Mouse (Mus musculus) urinary bladder, postnatal 14 days (tissue): ENCODE data around the gene Myh11.
"Not testable (repeated sequence)": the region's sequence is repeated elsewhere in the genome, so short reads cannot be mapped to it uniquely, and the experiment has no call there.

Experiments used
- DNase-seq: peaks from one replicate; pipeline ENCODE4 v3.0.0; 2021; ENCODE audit warnings: low spot score

The Myh11 gene

DNA sequence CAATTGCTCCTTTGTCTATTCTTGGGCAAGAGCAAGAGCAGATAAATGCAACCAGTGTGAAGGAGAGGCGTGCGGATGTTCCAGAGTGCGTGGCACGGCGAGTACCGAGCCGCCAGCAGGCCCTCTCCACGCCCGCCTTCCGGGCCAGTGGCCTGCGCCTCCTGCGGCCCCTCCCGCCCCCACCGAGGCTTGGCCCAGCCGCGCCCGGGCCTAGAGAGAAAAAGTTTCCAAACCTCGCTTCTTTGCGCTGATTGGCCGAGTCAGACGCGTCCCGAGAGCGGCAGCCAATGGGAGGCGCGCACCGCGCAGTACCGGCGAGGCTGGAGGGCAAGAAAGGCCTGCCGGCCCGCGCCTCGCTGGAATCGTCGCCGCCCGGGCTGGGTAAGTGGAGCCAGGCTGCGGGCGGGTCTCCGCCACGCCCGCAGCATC, 128.2 kb downstream of the Myh11 start, which contains the start of the genes Nde1 and Marf1:
Gene Nde1, plus strand, starts transcription at position 288 of the 429 bp plus-strand sequence.
Gene Marf1, minus strand, starts transcription at position 364 of the 429 bp plus-strand sequence.
- DNase-seq, result peak; percentile 94

DNA sequence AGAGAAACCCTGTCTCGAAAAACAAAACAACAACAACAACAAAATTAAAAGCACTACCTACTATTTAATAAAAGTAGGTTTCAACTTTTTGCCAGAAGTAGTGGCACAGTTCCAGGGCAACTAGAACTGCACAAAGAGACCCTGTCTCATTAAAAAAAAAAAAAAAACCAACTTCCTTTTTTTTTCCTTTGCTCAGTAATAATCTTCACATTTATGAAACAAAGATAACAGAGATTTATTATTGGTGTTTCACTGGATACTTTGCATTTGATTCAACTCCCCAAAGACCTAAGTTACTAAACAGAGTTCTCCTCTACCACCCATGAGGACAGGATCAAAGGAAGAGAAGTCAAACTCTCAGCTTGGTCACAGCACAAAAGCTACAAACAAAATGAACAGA, 130.2 kb downstream of the Myh11 start:
- no peak for DNase-seq

DNA sequence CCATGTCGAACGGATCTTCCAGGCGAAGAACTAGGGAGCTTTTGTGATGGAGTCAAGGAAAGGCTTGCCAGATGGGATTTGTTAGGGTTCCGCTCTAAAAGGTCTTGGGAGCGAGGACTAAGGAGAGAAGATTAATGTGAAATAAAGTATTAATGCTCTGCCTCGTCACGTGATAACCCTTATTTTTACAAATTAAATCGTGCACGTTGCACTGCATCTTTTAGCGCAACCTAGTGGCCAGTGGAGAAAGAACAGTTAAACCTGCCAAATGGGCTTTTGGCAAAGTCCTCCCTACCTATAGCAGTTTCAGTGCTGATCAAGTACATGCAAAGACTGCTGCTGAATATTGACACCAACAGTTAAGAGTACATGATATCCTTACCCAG, 131.4 kb downstream of the Myh11 start:
- peak; percentile 77 for DNase-seq

DNA sequence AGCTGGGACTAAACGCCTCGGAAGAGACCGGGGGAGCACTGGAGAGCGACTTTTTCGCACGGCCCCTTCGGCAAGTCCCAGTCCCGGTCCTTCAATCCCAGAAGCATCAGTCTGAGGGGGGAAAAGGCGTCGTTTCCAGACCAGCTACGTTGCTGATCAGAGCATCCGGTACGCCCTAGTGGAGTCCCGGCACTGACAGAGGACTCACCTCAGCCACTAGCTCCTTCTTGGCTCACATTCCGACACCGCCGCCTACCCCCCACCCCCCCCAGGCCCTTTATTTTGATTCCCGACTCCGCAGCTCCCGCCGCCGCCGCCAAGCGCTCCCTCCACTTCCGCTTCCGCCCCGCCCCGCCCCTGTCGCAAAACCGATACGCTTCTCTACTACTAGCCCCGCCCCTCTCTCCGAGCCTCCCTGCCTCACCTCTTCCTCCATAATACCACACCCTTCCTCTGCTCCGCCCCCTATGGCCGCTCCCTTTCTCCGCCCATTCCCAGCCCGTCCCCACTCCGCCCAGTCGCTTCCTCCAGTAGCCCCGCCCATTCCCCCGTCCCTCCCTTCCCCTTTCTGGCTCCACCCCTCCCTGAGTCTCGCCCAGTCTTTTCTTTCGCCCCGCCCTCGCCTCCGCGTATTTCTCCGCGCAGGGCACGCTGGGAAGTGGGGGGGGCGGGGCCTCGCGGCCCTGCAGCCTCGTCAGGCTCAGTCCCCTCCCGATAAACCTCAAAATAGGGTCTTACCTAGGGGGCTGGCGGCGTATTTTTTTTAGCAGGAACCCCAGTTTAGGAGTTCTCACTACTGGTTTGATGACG, 132.0 kb downstream of the Myh11 start:
- peak; percentile 100 for DNase-seq

DNA sequence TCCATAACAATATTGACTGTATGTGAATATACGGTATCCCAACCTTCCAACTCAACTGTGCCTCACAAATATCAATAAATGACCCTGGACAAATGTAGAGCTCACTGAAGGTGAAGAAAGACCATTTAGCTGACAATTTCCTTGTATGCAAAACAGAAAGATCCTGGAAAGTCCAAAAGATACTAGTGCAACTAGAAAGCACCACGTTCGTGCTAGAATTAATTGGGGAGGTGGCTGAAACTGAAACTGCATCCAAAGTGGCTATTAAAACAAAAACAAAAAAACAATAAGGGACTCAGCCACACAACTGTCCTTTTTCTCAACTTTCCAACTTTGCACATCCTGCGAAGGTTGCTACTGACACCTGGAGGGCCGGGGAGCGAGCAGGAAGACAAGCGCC, 132.6 kb downstream of the Myh11 start:
- no peak for DNase-seq

DNA sequence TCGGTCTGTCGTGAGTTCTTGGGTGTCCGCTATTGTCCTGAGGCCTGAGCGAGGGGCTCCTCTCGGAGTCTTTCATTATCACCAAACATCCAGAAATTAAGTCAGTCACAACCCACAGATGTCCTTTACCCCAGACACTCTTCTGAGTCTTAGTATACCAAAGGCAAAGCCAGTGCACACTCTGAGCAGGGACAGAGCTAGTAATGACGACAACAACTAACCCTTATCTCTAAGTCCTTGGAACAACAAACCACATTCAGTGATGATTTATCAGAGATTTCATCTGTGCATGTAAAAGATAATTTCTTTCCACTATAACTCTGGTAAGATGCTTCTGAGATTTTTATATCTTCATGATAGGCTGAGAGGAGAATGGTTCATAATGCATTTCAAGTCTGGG, 134.9 kb downstream of the Myh11 start:
- no peak for DNase-seq

DNA sequence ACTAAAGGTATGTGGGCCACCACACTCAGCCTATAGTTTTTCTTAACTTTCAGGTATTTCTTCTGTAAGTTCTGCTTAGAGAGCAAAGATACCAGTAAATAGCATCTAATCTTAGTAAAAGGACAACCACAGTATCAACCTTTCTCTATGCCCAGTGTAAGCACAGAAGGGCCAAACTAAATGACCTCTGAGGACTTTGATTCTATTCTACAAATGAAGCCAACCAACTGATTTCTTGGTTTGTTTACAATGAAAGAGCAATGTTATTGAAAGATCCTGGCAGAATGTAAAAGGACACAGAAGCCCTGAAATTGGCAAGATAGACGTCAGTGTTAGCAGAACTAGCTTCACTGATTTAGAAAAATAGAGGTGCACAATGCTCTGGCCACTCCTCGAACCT, 135.5 kb downstream of the Myh11 start:
- not testable (repeated sequence) for DNase-seq

DNA sequence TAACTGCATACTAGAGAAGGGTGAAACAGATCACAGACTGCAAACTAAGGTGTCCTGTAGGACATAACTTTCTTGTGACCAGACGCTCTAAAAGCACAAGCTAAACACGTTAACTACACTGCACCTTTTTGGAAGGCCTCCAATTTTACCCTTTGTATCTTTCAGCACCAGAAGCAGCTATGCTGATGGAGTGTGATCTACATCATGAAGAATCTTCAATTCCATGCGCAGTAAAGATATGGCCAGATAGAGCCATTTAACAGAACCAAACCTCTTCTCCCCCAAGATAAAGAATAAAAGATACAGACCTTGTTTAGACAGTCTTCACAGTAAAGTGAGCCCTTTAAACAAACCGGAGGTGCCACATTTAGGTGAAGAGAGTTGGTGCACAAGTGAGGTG, 139.5 kb downstream of the Myh11 start:
- DNase-seq, result no peak

DNA sequence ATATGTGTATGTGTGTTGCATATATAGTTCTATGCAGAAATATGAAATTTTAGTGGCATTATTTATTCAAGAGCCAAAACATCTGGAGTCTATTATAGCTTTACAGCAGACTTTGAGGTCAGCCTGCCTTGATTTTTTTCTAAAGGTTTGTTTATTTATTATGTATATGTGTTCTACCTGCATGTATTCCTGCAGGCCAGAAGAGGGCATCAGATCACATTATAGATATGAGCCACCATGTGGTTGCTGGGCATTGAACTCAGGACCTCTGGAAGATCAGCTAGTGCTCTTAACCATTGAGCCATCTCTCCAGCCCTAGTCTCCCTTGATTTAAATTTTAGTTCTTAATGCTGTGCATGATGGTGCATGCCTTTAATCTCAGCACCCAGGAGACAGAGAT, 143.5 kb downstream of the Myh11 start:
- no peak for DNase-seq
